ENCODE assay signal across 8 mouse cellular contexts in the genomic region with DNA sequence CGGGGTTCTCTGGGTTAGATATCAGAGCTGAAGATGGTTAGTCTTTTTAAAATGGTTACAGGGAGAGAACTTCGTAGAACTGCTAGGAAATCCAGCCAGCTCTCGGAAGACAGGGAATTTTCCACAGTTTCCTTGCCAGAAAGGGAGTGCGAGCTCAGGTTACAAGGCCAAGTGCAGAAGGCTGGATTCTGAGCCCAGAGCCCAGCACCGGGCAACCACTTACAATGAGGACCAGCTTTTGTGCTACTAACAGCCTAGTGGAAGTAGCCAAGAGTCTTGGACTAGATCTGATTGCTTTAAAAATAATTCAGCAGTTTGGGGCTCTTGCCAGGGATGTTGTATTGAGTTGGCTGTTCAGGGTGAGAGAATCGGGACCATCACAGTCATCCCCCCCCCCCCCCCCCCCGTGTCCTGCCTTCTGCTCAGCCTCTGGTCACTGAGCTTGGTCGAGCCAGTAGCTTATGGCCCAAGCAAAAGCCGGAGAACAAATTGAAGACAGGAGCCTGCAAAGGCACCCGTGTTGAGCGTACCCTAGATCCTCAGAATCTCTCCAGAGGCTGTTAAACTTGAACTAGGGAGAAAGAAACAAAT. TPM values are rescaled to one million over a fixed set of nuclear protein-coding genes. Genes with fewer than 3 reads are reported as not detected.
DNase-seq lines count a peak whose midpoint lies in the region; ATAC-seq and TF ChIP-seq lines count a peak whose summit lies in the region.

No protein-coding gene starts in this region.

- H3K4me1 ChIP-seq in neural tube, embryonic 13.5 days (replicated peaks), result peaks cover 6% of the 10 kb centered on the region
- peaks cover 6% of the 10 kb centered on the region for H3K4me1 ChIP-seq in neural tube, embryonic 15.5 days

- H3K9ac ChIP-seq in neural tube, embryonic 13.5 days, result no peak overlapping the region
- no peak overlapping the region for H3K9ac ChIP-seq in neural tube, embryonic 15.5 days (replicated peaks)

- WGBS in neural tube, embryonic 13.5 days, result 67% methylated on average over 11 of the region's 11 CpGs
- 70% methylated on average over 11 of the region's 11 CpGs for WGBS in neural tube, embryonic 15.5 days

- no peak overlapping the region for H3K4me3 ChIP-seq in neural tube, embryonic 13.5 days
- no peak overlapping the region for H3K4me3 ChIP-seq in gastrocnemius, adult 2 months
- no peak overlapping the region for H3K4me3 ChIP-seq in neural tube, embryonic 15.5 days (replicated peaks)

- TF ChIP-seq CTCF in gastrocnemius, adult 2 months (IDR thresholded peaks at IDR 0.05), result no peak

- H3K36me3 ChIP-seq in neural tube, embryonic 13.5 days, result no peaks in the 10 kb centered on the region
- H3K36me3 ChIP-seq in neural tube, embryonic 15.5 days, result no peaks in the 10 kb centered on the region

- H3K9me3 ChIP-seq in neural tube, embryonic 13.5 days, result no peaks in the 10 kb centered on the region
- no peaks in the 10 kb centered on the region for H3K9me3 ChIP-seq in neural tube, embryonic 15.5 days (replicated peaks)

- H3K4me2 ChIP-seq in neural tube, embryonic 13.5 days, result no peak overlapping the region
- H3K4me2 ChIP-seq in neural tube, embryonic 15.5 days, result no peak overlapping the region

- DNase-seq in frontal cortex, postnatal 10 days (ENCODE audit: low spot score in 2 of 2), result no peak
- no peak for DNase-seq in neural tube, embryonic 10.5 days (ENCODE audit: extremely low spot score, low spot score)
- peak; percentile 43 for DNase-seq in gastrocnemius, adult 2 months
- no peak for DNase-seq in T-cell, adult 2 months (ENCODE audit: low spot score)

- H3K27ac ChIP-seq in neural tube, embryonic 13.5 days (replicated peaks), result no peak overlapping the region
- H3K27ac ChIP-seq in gastrocnemius, adult 2 months, result no peak overlapping the region
- no peak overlapping the region for H3K27ac ChIP-seq in neural tube, embryonic 15.5 days (replicated peaks)

- intact Hi-C loops in gastrocnemius, adult 2 months (cut with DNase I), result no loop called here

- peak; percentile 27; the same call in 1 of the 2 replicates for ATAC-seq in frontal cortex, adult (ENCODE audit: low TSS enrichment)
- 0 out of 2 replicates have a peak, but pooled peaks have one; percentile 15 for ATAC-seq in neural tube, embryonic 13.5 days (ENCODE audit: low read depth)
- ATAC-seq in neural tube, embryonic 15.5 days (ENCODE audit: low FRiP score), result peak; percentile 63; the same call in 1 of the 2 replicates
- ATAC-seq in erythroblast, adult 5-6 weeks (replicated peaks; ENCODE audit: low FRiP score, poor library complexity, severe bottlenecking), result no peak

- H3K27me3 ChIP-seq in neural tube, embryonic 13.5 days, result peaks cover under 1% of the 10 kb centered on the region; the same call in 1 of the 2 replicates
- H3K27me3 ChIP-seq in neural tube, embryonic 15.5 days (replicated peaks), result no peaks in the 10 kb centered on the region

RNA-seq across cellular contexts. Expression of a gene that starts 59.3 kb away (rescaled TPM):
- polyA plus RNA-seq in neural tube, embryonic 13.5 days (2015; fragmentation: Nextera tagmentation; extraction: Ambion mirVana), result 13.3 and 14.3 TPM in 2 replicates
- total RNA-seq in gastrocnemius, adult 2 months (2021), result 1 to 10 TPM; 3.8 to 3.9 TPM
- polyA plus RNA-seq in neural tube, embryonic 15.5 days (2015; fragmentation: Nextera tagmentation; extraction: Ambion mirVana), result 12.1 and 14.1 TPM in 2 replicates
- 1.7 and 4.6 TPM in 2 replicates for total RNA-seq in erythroblast, adult 5-6 weeks (2015; ENCODE audit: low replicate concordance)
- total RNA-seq in erythroblast, adult 5-6 weeks (2017; ENCODE audit: low replicate concordance), result 2.8 and 3.6 TPM in 2 replicates

RNA-seq across cellular contexts. Expression of a gene that starts 59.4 kb away (rescaled TPM):
- polyA plus RNA-seq in neural tube, embryonic 13.5 days (2015; fragmentation: Nextera tagmentation; extraction: Ambion mirVana), result 12.2 and 12.5 TPM in 2 replicates
- 1 to 10 TPM; 5.8 to 7.4 TPM for total RNA-seq in gastrocnemius, adult 2 months (2021)
- polyA plus RNA-seq in neural tube, embryonic 15.5 days (2015; fragmentation: Nextera tagmentation; extraction: Ambion mirVana), result 9.5 and 10.0 TPM in 2 replicates
- total RNA-seq in erythroblast, adult 5-6 weeks (2015; ENCODE audit: low replicate concordance), result 3.6 and 7.5 TPM in 2 replicates
- 5.7 and 8.3 TPM in 2 replicates for total RNA-seq in erythroblast, adult 5-6 weeks (2017; ENCODE audit: low replicate concordance)
